Comparison of ENCODE assay signal across 8 mouse cellular contexts in genomic region chr13:55211221-55212010, GRCm38 (mm10). TPM values are rescaled to one million over a fixed set of nuclear protein-coding genes. Genes with fewer than 3 reads are reported as not detected.
DNase-seq lines count a peak whose midpoint lies in the region; ATAC-seq and TF ChIP-seq lines count a peak whose summit lies in the region.

No protein-coding gene starts in this region.

- peak overlapping the region; percentile 90 for H3K4me3 ChIP-seq in forebrain, embryonic 10.5 days
- peak overlapping the region; percentile 70 for H3K4me3 ChIP-seq in heart, embryonic 15.5 days
- peak overlapping the region; percentile 91 for H3K4me3 ChIP-seq in liver, embryonic 13.5 days (replicated peaks)
- H3K4me3 ChIP-seq in neural tube, embryonic 12.5 days, result peak overlapping the region; percentile 84
- H3K4me3 ChIP-seq in stomach, postnatal 0 days (ENCODE audit: low read depth, low read length), result peak overlapping the region; percentile 75

- peak; percentile 62 for ATAC-seq in CD4-positive, CD25-positive, alpha-beta regulatory T cell, adult 4 months
- peak; percentile 79 for ATAC-seq in heart, embryonic 15.5 days (replicated peaks; ENCODE audit: insufficient number of reproducible peaks, insufficient read depth, low FRiP score, low read depth)
- peak; percentile 76 for ATAC-seq in liver, embryonic 13.5 days (ENCODE audit: low read depth)
- peak; percentile 82 for ATAC-seq in neural tube, embryonic 12.5 days (ENCODE audit: low FRiP score, low read depth)
- ATAC-seq in stomach, postnatal 0 days (ENCODE audit: low FRiP score, low TSS enrichment), result peak; percentile 84

- H3K4me1 ChIP-seq in forebrain, embryonic 10.5 days, result peaks cover 58% of the 10 kb centered on the region
- peaks cover 47% of the 10 kb centered on the region for H3K4me1 ChIP-seq in heart, embryonic 15.5 days (replicated peaks)
- peaks cover 66% of the 10 kb centered on the region for H3K4me1 ChIP-seq in liver, embryonic 13.5 days (replicated peaks)
- peaks cover 50% of the 10 kb centered on the region for H3K4me1 ChIP-seq in neural tube, embryonic 12.5 days
- H3K4me1 ChIP-seq in stomach, postnatal 0 days (replicated peaks; ENCODE audit: control insufficient read depth, insufficient read depth), result peaks cover 16% of the 10 kb centered on the region; the same call in 1 of the 2 replicates

- H3K27ac ChIP-seq in forebrain, embryonic 10.5 days, result peak overlapping the region; percentile 99
- H3K27ac ChIP-seq in heart, embryonic 15.5 days, result peak overlapping the region; percentile 95
- peak overlapping the region; percentile 95 for H3K27ac ChIP-seq in liver, embryonic 13.5 days
- H3K27ac ChIP-seq in neural tube, embryonic 12.5 days, result peak overlapping the region; percentile 98
- H3K27ac ChIP-seq in stomach, postnatal 0 days (replicated peaks), result peak overlapping the region; percentile 98

- under 1% methylated on average over 66 of the region's 93 CpGs for WGBS in forebrain, embryonic 10.5 days
- under 1% methylated on average over 73 of the region's 93 CpGs for WGBS in heart, embryonic 15.5 days
- WGBS in liver, embryonic 13.5 days (ENCODE audit: insufficient replicate concordance), result under 1% methylated on average over 44 of the region's 93 CpGs
- WGBS in neural tube, embryonic 12.5 days, result 1% methylated on average over 45 of the region's 93 CpGs
- WGBS in stomach, postnatal 0 days, result under 1% methylated on average over 43 of the region's 93 CpGs

- DNase-seq in c-Kit-positive CD71-negative TER-119-negative erythroid progenitor cells, embryonic 14.5 days (ENCODE audit: low read depth), result peak; percentile 79
- DNase-seq in forebrain, embryonic 10.5 days (ENCODE audit: extremely low spot score, low spot score), result peak; percentile 89
- peak; percentile 94 for DNase-seq in kidney, postnatal 14 days
- DNase-seq in liver, embryonic 13.5 days, result peak; percentile 79
- DNase-seq in stomach, postnatal 0 days (ENCODE audit: low spot score), result peak; percentile 95

- peak overlapping the region; percentile 92 for H3K9ac ChIP-seq in heart, embryonic 15.5 days
- H3K9ac ChIP-seq in liver, embryonic 13.5 days, result peak overlapping the region; percentile 97
- H3K9ac ChIP-seq in neural tube, embryonic 12.5 days, result peak overlapping the region; percentile 95
- H3K9ac ChIP-seq in stomach, postnatal 0 days (ENCODE audit: low read length), result peak overlapping the region; percentile 91

- H3K27me3 ChIP-seq in forebrain, embryonic 10.5 days (ENCODE audit: poor library complexity, severe bottlenecking), result 0 out of 2 replicates have a peak, but pooled peaks cover 9% of the 10 kb centered on the region
- no peaks in the 10 kb centered on the region for H3K27me3 ChIP-seq in heart, embryonic 15.5 days
- H3K27me3 ChIP-seq in liver, embryonic 13.5 days, result no peaks in the 10 kb centered on the region
- no peaks in the 10 kb centered on the region for H3K27me3 ChIP-seq in neural tube, embryonic 12.5 days (replicated peaks)
- no peaks in the 10 kb centered on the region for H3K27me3 ChIP-seq in stomach, postnatal 0 days (ENCODE audit: control insufficient read depth, insufficient read depth, low read length)

- 0 out of 2 replicates have a peak, but pooled peaks cover 6% of the 10 kb centered on the region for H3K9me3 ChIP-seq in forebrain, embryonic 10.5 days
- H3K9me3 ChIP-seq in heart, embryonic 15.5 days (replicated peaks), result no peaks in the 10 kb centered on the region
- no peaks in the 10 kb centered on the region for H3K9me3 ChIP-seq in liver, embryonic 13.5 days (replicated peaks)
- no peaks in the 10 kb centered on the region for H3K9me3 ChIP-seq in neural tube, embryonic 12.5 days
- no peaks in the 10 kb centered on the region for H3K9me3 ChIP-seq in stomach, postnatal 0 days (ENCODE audit: control insufficient read depth, low read length)

- peak overlapping the region; percentile 83 for H3K4me2 ChIP-seq in heart, embryonic 15.5 days
- H3K4me2 ChIP-seq in liver, embryonic 13.5 days, result peak overlapping the region; percentile 99
- H3K4me2 ChIP-seq in neural tube, embryonic 12.5 days (replicated peaks), result peak overlapping the region; percentile 85
- peak overlapping the region; percentile 91 for H3K4me2 ChIP-seq in stomach, postnatal 0 days (replicated peaks; ENCODE audit: low read depth)

- peaks cover 34% of the 10 kb centered on the region for H3K36me3 ChIP-seq in forebrain, embryonic 10.5 days (replicated peaks)
- peaks cover 11% of the 10 kb centered on the region for H3K36me3 ChIP-seq in heart, embryonic 15.5 days
- H3K36me3 ChIP-seq in liver, embryonic 13.5 days, result peaks cover 28% of the 10 kb centered on the region
- H3K36me3 ChIP-seq in neural tube, embryonic 12.5 days, result peaks cover 18% of the 10 kb centered on the region
- peaks cover under 1% of the 10 kb centered on the region; the same call in 1 of the 2 replicates for H3K36me3 ChIP-seq in stomach, postnatal 0 days (ENCODE audit: control insufficient read depth, insufficient read depth, low read length)

- TF ChIP-seq EP300 in stomach, postnatal 0 days (optimal IDR thresholded peaks at IDR 0.05), result no peak

- TF ChIP-seq CTCF in stomach, postnatal 0 days (IDR thresholded peaks at IDR 0.05; ENCODE audit: low read depth), result no peak

RNA-seq across cellular contexts. Expression of gene Nsd1, which starts 1.8 kb away (rescaled TPM):
- polyA plus RNA-seq in CD4-positive, CD25-positive, alpha-beta regulatory T cell, adult 4 months (2017; shearing (Covaris generic)), result 10 to 100 TPM; 63.0 to 64.6 TPM
- polyA plus RNA-seq in forebrain, embryonic 10.5 days (2016; fragmentation: Nextera tagmentation; extraction: Ambion mirVana), result 66.8 and 70.1 TPM in 2 replicates
- 41.5 and 42.5 TPM in 2 replicates for polyA plus RNA-seq in heart, embryonic 15.5 days (2015; fragmentation: Nextera tagmentation; extraction: Ambion mirVana)
- 15.5 and 19.8 TPM in 2 replicates for polyA plus RNA-seq in liver, embryonic 13.5 days (2015; fragmentation: Nextera tagmentation; extraction: Ambion mirVana)
- polyA plus RNA-seq in neural tube, embryonic 12.5 days (2016; fragmentation: Nextera tagmentation; extraction: Ambion mirVana), result 68.6 and 81.6 TPM in 2 replicates
- 33.7 and 35.0 TPM in 2 replicates for polyA plus RNA-seq in stomach, postnatal 0 days (2015; fragmentation: Nextera tagmentation; extraction: Ambion mirVana)

RNA-seq across cellular contexts. Expression of gene Fgfr4, which starts 59.0 kb away (rescaled TPM):
- polyA plus RNA-seq in CD4-positive, CD25-positive, alpha-beta regulatory T cell, adult 4 months (2017; shearing (Covaris generic)), result not detected
- 0.16 and 0.30 TPM in 2 replicates for polyA plus RNA-seq in forebrain, embryonic 10.5 days (2016; fragmentation: Nextera tagmentation; extraction: Ambion mirVana)
- polyA plus RNA-seq in heart, embryonic 15.5 days (2015; fragmentation: Nextera tagmentation; extraction: Ambion mirVana), result 0.72 and 2.0 TPM in 2 replicates
- 4.2 and 5.4 TPM in 2 replicates for polyA plus RNA-seq in liver, embryonic 13.5 days (2015; fragmentation: Nextera tagmentation; extraction: Ambion mirVana)
- polyA plus RNA-seq in neural tube, embryonic 12.5 days (2016; fragmentation: Nextera tagmentation; extraction: Ambion mirVana), result 2.8 and 3.7 TPM in 2 replicates
- 1.4 and 1.6 TPM in 2 replicates for polyA plus RNA-seq in stomach, postnatal 0 days (2015; fragmentation: Nextera tagmentation; extraction: Ambion mirVana)

Comparison
In these comparisons a context has a peak if more than half of its experiments do, and no peak if none do; other contexts are left out.
1. Peak in every context shown above with its lines: DNase-seq, ATAC-seq, H3K4me3 ChIP-seq and H3K27ac ChIP-seq.